In the genomic region with DNA sequence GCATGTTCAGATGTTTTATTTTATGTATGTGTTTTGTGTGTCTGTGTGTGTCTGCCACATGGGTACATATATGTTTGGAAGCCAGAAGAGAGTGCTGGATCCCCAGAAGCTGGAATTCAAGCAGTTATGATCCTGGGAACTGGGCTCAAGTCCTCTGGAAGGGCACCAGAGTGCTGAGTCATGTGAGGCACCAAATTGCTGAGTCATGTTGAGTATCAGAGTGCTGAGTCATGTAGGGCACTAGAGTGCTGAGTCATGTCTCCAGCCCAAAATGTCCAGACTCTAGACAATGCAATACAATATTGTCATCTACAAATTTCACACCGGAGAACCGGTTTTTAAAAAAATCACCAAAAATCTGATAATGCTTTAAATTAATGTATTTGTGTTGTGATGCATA, we compare ENCODE assay signal across 14 mouse cellular contexts.
DNase-seq lines count a peak whose midpoint lies in the region; ATAC-seq and TF ChIP-seq lines count a peak whose summit lies in the region.
"Had no signal": no experiment of that assay in that cellular context is flagged by ENCODE, and none has a peak within 500 bp of the region (broad histone marks: within the 10 kb centered on the region; RNA-seq: fewer than 3 reads in every experiment).

No protein-coding gene starts in this region.

- H3K4me3 ChIP-seq in heart, embryonic 12.5 days = no peak overlapping the region
- no peak overlapping the region for H3K4me3 ChIP-seq in G1E (ENCODE audit: low read depth, low read length)
- no peak overlapping the region for H3K4me3 ChIP-seq in liver, postnatal 0 days (ENCODE audit: low read depth, low read length)
- H3K4me3 ChIP-seq: embryonic facial prominence, embryonic 13.5 days; heart, embryonic 13.5 days had no signal

- no peaks in the 10 kb centered on the region for H3K27me3 ChIP-seq in heart, embryonic 12.5 days (replicated peaks)
- H3K27me3 ChIP-seq in G1E (ENCODE audit: insufficient read depth, low read length) = peaks cover 6% of the 10 kb centered on the region; the same call in 1 of the 2 replicates
- H3K27me3 ChIP-seq in liver, postnatal 0 days (ENCODE audit: insufficient read depth, low read length) = no peaks in the 10 kb centered on the region
- H3K27me3 ChIP-seq: embryonic facial prominence, embryonic 13.5 days; heart, embryonic 13.5 days had no signal

- no peaks in the 10 kb centered on the region for H3K36me3 ChIP-seq in heart, embryonic 12.5 days
- H3K36me3 ChIP-seq in G1E (replicated peaks) = no peaks in the 10 kb centered on the region
- no peaks in the 10 kb centered on the region for H3K36me3 ChIP-seq in liver, postnatal 0 days (replicated peaks; ENCODE audit: insufficient read depth, low read length)
- H3K36me3 ChIP-seq: embryonic facial prominence, embryonic 13.5 days; heart, embryonic 13.5 days had no signal

- H3K4me1 ChIP-seq in heart, embryonic 12.5 days (replicated peaks) = no peaks in the 10 kb centered on the region
- H3K4me1 ChIP-seq in G1E (ENCODE audit: insufficient read depth, low read depth, low read length) = peaks cover 4% of the 10 kb centered on the region
- no peaks in the 10 kb centered on the region for H3K4me1 ChIP-seq in liver, postnatal 0 days (ENCODE audit: insufficient read depth)
- H3K4me1 ChIP-seq: heart, embryonic 13.5 days had no signal

- 0 out of 2 replicates have a peak, but pooled peaks have one; percentile 51 for ATAC-seq in heart, embryonic 12.5 days (ENCODE audit: insufficient number of reproducible peaks, low FRiP score)
- ATAC-seq in G1E (ENCODE audit: extremely low read depth, insufficient number of reproducible peaks, low FRiP score, poor library complexity, severe bottlenecking) = no peak
- ATAC-seq in liver, postnatal 0 days = peak; percentile 58
- ATAC-seq: midbrain, embryonic 16.5 days had no signal

- WGBS in heart, embryonic 12.5 days = 94% methylated on average over 2 of the region's 2 CpGs
- 96% methylated on average over 2 of the region's 2 CpGs for WGBS in liver, postnatal 0 days (ENCODE audit: insufficient replicate concordance)

- TF ChIP-seq EP300 in liver, postnatal 0 days (IDR thresholded peaks at IDR 0.05; ENCODE audit: low read depth) = peak; percentile 35; the same call in 1 of the 2 replicates

- no peak overlapping the region for H3K4me2 ChIP-seq in heart, embryonic 12.5 days
- no peak overlapping the region for H3K4me2 ChIP-seq in liver, postnatal 0 days (ENCODE audit: low read depth, low read length)
- H3K4me2 ChIP-seq: embryonic facial prominence, embryonic 13.5 days; heart, embryonic 13.5 days had no signal

- no peak overlapping the region for H3K27ac ChIP-seq in heart, embryonic 12.5 days (ENCODE audit: poor library complexity, severe bottlenecking)
- no peak overlapping the region for H3K27ac ChIP-seq in liver, postnatal 0 days (ENCODE audit: low read depth)
- H3K27ac ChIP-seq: embryonic facial prominence, embryonic 13.5 days; heart, embryonic 13.5 days had no signal

- H3K9me3 ChIP-seq in heart, embryonic 12.5 days (replicated peaks) = no peaks in the 10 kb centered on the region
- no peaks in the 10 kb centered on the region for H3K9me3 ChIP-seq in G1E (replicated peaks)
- H3K9me3 ChIP-seq in liver, postnatal 0 days (ENCODE audit: low read length) = no peaks in the 10 kb centered on the region
- H3K9me3 ChIP-seq: embryonic facial prominence, embryonic 13.5 days; heart, embryonic 13.5 days had no signal

- H3K9ac ChIP-seq in heart, embryonic 12.5 days = no peak overlapping the region
- H3K9ac ChIP-seq in liver, postnatal 0 days (replicated peaks) = no peak overlapping the region
- H3K9ac ChIP-seq: embryonic facial prominence, embryonic 13.5 days; heart, embryonic 13.5 days had no signal

- no peak for DNase-seq in heart, adult 9 months (ENCODE audit: low spot score in 2 of 2)
- DNase-seq in G1E (ENCODE audit: low spot score) = peak; percentile 10
- DNase-seq in c-Kit-negative CD71-positive TER-119-positive erythroid progenitor cells, embryonic 14.5 days (ENCODE audit: low read depth, low spot score) = peak; percentile 56
- peak; percentile 17 for DNase-seq in liver, postnatal 0 days
- DNase-seq in kidney, postnatal 25 days = no peak
- DNase-seq in testis, postnatal 14 days (ENCODE audit: low spot score) = no peak
- no peak for DNase-seq in spleen, adult 18-20 months
- DNase-seq: cerebellum, adult 11 months; kidney, postnatal 4 days; thymus, postnatal 4 days had no signal

- TF ChIP-seq CTCF in G1E (IDR thresholded peaks at IDR 0.05; ENCODE audit: low read depth, low read length) = no peak
- TF ChIP-seq CTCF in liver, postnatal 0 days (IDR thresholded peaks at IDR 0.05; ENCODE audit: low read depth) = no peak

Comparison
In these comparisons a context has a peak if more than half of its experiments do, and no peak if none do; other contexts are left out.
1. DNase-seq: peak in G1E (single experiment), c-Kit-negative CD71-positive TER-119-positive erythroid progenitor cells, embryonic 14.5 days (single experiment) and liver, postnatal 0 days (single experiment); none in heart, adult 9 months (0 of 2), kidney, postnatal 25 days (0 of 2), testis, postnatal 14 days (single experiment) and spleen, adult 18-20 months (0 of 2).